Mouse (Mus musculus): ENCODE measurements around the gene Trpm4.
"Not testable (repeated sequence)": the region's sequence is repeated elsewhere in the genome, so short reads cannot be mapped to it uniquely, and the experiment has no call there.

The Trpm4 gene

GRCm38 (mm10) chr7:45333431-45333982 is at the start of gene Trpm4:
TSS of gene Trpm4 (minus strand) at chr7:45333780.
- peak; percentile 45; the same call in 1 of the 2 replicates for ATAC-seq (ENCODE audit: low TSS enrichment)

GRCm38 (mm10) chr7:45376057-45376456 is 42.5 kb upstream of the Trpm4 start:
- peak; percentile 76 for ATAC-seq (ENCODE audit: low TSS enrichment)

DNA sequence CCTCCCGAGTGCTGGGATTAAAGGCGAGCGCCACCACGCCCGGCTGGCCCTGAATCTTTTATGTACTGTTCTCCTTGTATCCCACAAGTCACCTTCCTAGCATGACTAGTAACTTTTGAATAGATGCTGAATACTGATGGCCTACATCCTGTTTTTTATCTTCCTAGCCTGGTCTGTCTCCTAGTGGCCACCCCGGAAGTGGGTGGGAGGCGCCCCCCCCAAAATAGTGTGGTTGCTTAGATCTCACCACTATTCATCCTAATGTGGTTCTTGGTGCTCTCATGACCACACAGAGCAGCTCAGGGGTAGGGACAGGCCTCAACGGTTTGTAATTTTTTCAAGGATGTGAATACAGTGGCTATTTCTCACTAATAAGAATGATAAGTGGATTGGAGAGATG is 41.0 kb upstream of the Trpm4 start:
- ATAC-seq (ENCODE audit: low TSS enrichment), result no peak

GRCm38 (mm10) chr7:45372371-45372770 is 38.8 kb upstream of the Trpm4 start:
- ATAC-seq (ENCODE audit: low TSS enrichment), result no peak

GRCm38 (mm10) chr7:45370475-45371311 is 37.1 kb upstream of the Trpm4 start, which contains the start of gene Lin7b:
TSS of gene Lin7b (minus strand) at chr7:45370583.
- ATAC-seq (ENCODE audit: low TSS enrichment), result peak; percentile 55

GRCm38 (mm10) chr7:45369836-45370474 is 36.4 kb upstream of the Trpm4 start:
- ATAC-seq (ENCODE audit: low TSS enrichment), result no peak

GRCm38 (mm10) chr7:45369022-45369745 is 35.6 kb upstream of the Trpm4 start:
- ATAC-seq (ENCODE audit: low TSS enrichment), result no peak

DNA sequence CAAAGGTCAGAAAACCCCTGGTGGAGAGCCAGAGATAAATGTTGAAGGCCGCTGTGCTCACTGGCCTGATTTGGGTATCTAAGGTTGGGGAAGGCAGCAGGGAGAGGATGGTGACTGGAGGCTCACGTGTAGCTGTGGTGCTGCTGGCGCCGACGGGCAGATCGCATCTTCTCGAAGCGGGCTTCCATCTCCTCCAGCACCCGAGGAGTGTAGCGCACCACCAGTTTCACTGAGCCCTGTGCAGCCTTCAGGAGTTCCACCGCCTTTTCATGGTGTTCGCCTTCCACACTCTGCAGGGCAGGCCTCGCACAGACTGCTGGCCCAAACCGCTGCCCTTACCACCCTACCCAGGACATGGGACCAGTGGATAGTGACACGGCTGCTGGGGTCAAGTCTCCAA is 34.6 kb upstream of the Trpm4 start:
- no peak for ATAC-seq (ENCODE audit: low TSS enrichment)

DNA sequence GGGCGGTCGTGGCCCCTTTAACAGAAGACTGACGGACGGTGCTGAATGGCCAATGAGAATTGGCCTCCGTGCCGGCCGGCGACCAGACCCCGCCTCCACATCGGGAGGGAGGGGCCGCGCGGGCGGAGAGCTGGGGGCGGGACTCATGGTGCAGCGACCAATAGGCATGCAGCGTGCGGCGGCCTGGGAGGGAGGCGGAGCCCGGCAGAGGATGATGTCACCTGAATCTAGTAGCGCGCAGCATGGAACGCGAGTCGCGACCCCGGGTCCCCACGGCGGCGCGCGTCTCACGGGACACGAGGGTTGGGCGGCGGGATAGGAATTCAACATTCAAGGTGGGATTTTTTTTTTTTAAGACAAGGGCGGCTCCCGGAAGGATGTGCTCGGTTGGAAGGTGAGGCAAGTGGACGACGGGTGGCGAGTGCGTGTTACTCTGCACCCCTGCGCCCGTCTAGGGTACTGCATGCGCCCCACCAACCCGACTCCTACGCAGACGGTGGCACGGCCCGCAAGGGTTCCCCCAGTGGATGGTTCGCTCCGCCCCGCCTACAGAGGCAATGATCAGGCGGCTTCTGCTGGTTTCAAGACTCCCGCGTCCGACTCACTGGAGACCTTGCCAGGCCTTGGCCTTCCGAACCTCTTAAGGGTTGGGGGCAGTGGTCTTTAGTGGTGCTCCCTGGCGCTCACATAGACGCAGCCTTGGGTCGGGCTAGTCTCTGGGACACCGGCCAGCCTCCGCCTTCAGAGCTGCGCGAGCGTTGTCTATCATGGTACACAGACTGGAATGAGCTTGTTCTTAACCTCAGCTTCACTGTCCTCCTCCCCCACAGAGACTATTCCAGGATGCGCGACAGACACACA is 33.7 kb upstream of the Trpm4 start:
- peak; percentile 56 for ATAC-seq (ENCODE audit: low TSS enrichment)

GRCm38 (mm10) chr7:45366652-45367019 is 33.1 kb upstream of the Trpm4 start, which contains the start of gene Ppfia3:
TSS of gene Ppfia3 (minus strand) at chr7:45367019.
- no peak for ATAC-seq (ENCODE audit: low TSS enrichment)

- no peak for ATAC-seq (ENCODE audit: low TSS enrichment)
Observed at GRCm38 (mm10) chr7:45365742-45366651, 32.4 kb upstream of the Trpm4 start.

GRCm38 (mm10) chr7:45363983-45364382 is 30.4 kb upstream of the Trpm4 start:
- no peak for ATAC-seq (ENCODE audit: low TSS enrichment)

- ATAC-seq (ENCODE audit: low TSS enrichment), result no peak
Observed at GRCm38 (mm10) chr7:45362801-45363200, 29.2 kb upstream of the Trpm4 start.

- peak; percentile 56 for ATAC-seq (ENCODE audit: low TSS enrichment)
Observed at GRCm38 (mm10) chr7:45361243-45361804, 27.7 kb upstream of the Trpm4 start.

DNA sequence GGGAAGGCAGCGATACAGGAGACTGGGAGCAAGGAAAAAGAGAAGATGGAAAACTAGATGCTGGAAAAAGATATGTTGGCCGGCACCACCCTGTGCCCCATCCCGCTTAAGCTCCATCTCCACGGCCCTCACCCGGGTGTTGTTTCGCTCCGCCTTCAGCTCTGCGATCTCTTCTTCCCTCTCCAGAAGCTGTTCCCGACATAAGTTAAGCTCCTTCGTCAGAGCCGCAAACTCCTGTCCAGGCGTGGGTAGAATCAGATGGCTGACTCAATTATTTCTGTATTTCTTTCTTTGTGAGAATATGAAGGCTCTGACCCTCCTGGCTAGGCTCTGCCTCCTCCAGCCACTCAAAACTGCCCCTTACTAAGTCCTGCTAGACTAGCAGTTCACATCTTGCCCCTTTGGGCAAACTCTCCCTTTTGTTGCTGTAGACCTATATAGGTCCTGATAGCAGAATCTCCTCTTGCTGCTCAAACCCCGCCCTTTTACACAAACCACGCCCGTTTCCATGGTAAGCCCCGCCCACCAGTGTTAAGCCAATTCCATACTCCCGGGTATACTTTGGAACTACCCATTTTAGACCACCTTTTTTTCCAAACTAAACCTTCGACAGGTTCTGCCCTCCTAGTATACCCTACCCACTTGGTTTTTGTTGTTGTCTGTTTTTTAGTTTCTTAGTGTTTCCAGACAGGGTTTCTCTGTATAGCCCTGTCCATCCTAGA is 27.0 kb upstream of the Trpm4 start:
- ATAC-seq (ENCODE audit: low TSS enrichment), result peak; percentile 35; the same call in 1 of the 2 replicates

- not testable (repeated sequence) for ATAC-seq (ENCODE audit: low TSS enrichment)
Observed at GRCm38 (mm10) chr7:45359081-45359480, 25.5 kb upstream of the Trpm4 start.

- no peak for ATAC-seq (ENCODE audit: low TSS enrichment)
Observed at GRCm38 (mm10) chr7:45356087-45356486, 22.5 kb upstream of the Trpm4 start.

DNA sequence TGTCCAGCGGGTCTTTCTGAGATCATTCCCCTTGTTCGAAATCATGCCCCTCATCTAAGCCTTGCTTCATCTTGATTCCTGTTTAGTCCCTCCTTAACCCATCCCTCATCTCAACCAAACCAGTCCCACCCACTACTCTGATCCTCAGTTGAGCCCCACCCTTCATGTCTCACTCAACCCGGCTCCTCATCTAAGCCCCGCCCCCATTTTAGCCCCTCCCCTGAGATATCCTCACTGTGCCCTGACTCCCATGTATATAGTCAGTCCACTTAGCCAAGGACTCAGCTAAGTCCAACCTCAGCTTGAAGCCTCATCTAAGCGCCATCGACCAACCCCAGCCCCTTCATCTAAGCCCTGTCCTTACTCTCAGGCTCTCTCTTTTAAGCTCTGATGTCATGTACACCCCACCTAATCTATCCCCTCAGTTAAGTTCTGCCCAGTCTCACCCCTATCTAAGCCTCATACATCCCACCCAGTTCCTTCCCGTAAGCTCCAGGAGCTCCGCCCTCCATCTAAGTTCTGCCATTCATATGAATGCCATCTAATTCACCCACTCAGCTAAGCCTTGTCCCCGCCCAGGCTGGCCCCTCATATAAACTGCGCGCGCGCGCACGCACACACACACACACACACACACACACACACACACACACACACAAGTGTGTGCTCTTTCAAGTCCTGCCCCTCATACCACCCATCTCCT is 21.9 kb upstream of the Trpm4 start:
- ATAC-seq (ENCODE audit: low TSS enrichment), result no peak
